Mouse (Mus musculus) cerebellum, adult 9-11 months (tissue): Measurements from ENCODE around the gene Phip.

Source experiments
- DNase-seq: peaks from one replicate; pipeline ENCODE4 v3.0.0; 2022

Gene Phip

DNA sequence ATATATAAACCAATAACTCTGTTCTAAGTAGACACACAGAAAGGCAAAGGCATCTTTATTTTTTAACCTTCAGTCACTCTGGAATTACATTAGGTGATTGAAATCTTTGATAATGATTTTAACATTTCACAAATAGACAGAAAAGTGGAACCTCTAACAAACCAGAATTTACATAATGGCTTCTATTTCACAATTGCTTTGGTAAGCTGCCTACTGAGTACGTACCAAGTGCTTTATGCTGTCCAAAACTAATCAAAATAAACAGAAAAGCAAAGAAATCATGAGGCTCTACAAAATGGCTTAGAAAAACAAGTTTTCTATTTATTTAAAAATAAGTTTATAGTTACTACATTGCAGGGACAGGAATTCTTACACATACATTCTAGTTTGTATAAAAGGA lies 109.2 kb downstream of the Phip start:
- no peak for DNase-seq

DNA sequence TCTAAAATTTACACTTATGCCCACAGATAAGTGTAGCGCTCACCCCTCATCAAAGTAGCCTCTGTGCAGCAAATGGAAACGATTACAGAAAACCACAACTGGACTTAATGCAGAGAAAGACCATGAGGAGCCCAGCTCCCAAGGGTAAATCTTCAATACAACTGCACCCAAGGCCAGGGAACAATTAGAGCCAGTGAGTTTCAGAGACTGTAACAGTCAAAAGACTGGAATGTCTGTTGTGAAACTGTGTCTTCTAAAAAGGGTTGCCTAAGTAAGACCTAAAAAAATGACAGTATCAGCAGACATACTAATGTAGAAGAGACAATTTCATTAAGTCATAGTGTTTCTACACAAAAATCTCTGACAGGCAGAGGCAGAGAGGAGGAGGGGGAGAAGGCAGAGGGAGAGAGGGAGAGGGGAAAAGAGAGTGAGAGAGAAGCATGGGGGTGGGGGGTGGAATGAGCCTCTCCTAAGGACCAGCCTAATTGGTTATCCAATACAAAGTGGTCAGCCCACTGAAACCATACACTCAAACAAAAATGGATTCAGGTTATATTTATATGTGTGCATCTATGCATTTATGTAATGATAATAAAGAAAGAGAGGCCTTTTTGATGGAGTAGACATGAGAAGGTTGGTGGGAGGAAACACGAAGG lies 113.4 kb downstream of the Phip start:
- DNase-seq = no peak

DNA sequence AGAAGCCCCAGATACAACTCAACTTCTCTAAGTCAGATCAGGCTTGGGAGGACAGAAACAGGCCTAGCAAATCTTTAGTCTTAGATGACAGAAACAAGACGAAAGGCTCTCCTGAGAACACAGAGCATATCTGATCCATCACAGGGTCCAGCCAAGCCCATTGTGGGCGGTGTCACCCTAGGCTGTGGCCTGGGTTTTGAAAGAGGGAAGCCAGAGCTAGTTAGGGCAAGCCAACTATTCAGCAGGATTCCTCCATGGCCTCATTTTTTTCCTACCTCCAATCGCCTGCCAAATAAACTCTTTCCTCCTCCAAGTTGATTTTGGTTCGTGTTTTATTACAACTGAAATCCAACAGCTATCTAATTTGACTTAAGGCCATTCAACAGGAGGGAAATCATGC lies 114.0 kb downstream of the Phip start:
- no peak for DNase-seq

DNA sequence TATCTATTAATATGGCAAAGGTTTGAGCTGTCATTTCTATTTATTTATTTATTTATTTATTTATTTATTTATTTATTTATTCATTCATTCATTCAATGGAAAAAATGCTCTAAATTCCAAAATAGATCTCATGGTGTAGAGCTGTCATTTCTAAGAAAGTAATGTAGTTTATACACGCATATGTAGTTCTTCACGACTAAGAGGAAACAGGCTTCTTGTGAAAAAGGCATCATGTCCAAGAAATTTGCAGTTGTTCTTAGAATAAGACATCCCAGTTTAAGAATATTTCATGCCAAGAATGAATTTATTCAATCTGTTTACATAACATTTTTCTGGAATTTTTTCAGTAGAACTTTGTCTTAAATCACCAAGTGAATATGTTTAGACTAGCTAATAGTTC lies 114.5 kb downstream of the Phip start:
- no peak for DNase-seq

DNA sequence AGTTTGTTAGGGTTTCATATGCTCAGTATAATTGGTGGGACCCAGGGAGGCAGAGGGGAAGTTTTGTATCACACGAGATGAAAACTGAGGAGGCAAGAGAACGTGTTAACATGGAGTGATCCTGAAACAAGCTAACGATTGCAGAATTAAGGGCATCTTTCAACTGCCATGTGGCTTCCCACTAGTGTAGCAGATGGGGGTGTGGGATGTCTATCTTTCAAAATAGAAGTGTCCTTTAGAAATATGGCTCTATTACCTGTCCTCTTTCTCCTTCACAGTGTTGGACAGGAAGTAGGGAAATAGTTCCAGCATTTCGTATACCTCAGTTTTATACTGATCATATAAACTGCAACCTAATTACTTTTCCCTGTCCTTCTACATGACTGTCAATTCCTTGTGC lies 119.1 kb downstream of the Phip start:
- no peak for DNase-seq

DNA sequence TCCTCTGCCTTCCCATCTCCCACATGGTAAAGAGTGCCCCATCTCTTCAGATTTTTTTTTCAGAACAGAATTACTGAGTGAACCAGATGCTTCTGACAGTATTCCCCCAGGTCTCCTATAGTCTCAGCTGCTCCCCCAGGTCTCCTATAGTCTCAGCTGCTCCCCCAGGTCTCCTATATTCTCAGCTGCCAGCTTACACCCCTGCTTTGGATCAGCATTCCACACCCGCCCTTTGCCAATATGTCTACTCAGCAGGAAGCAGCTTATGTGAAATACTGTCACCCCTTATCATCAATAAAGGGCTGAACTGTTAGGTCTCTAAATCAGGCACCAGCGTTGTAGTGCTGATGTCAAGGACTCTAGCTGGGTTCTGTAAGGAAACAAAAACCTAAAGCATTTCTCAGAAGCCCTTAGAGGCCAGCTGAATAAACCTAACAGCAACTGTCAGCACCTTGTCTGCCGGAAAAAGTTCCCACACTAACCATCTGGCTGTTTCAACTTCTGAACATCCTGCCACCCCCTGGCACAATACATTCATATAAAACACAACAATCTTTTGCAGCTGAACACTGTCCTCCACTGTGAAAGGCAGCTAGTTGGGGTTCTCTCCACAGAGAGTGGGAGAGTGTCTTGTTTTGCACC lies 120.2 kb downstream of the Phip start:
- DNase-seq = no peak

DNA sequence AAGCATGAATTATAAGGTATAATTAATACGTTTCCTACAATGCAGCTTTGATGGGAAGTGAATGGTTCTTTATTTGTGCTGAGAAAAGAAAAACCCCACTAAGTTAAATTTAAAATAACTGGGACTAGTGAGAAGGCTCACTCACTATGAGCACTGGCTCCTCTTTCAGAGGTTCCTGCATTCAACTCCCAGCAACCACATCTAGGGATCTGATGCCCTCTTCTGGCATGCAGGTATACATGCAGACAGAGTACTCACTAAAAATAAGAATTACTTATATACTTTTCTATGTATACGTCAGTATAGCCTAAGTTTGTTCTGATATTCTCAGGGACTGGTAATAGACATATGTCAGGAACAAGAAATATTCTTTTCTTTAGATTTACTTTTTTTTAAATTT lies 121.3 kb downstream of the Phip start:
- DNase-seq = no peak

DNA sequence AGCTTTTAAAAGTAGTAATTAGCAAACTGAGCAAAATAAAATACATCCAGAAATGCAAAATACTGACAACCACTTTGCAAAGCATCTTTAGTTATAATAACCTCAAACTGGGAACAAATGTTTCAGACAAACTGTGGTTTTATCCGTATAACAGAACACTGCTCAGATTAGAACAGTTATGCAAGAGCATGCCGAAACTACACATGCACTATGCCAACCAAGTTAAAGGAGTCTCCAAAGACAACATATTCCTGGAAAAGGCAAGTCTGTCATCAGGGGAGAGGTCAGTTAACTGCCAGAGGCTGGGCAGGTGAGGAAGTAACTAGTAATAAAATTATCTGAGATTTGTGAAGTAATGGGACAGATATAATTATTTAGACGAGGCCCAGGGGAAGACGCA lies 132.6 kb downstream of the Phip start:
- no peak for DNase-seq

DNA sequence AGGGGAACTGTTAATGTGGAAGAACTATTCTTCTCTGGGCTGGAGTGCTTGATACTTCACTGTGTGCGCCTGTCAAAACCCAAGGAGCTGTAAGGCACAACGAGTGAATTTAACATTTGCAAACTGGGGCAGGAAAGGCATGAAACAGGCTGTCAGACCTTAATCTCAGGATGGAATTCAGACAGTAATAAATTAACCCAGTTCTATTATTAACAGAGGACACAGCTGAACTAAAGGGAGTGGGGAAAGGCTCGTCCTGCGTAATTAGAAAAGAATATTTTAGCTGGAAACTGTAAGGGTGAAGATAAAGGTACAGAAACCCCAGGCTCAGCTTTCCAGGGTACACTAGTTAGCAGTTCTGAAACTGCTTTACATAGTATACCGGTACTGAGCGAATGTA lies 139.4 kb downstream of the Phip start:
- no peak for DNase-seq

DNA sequence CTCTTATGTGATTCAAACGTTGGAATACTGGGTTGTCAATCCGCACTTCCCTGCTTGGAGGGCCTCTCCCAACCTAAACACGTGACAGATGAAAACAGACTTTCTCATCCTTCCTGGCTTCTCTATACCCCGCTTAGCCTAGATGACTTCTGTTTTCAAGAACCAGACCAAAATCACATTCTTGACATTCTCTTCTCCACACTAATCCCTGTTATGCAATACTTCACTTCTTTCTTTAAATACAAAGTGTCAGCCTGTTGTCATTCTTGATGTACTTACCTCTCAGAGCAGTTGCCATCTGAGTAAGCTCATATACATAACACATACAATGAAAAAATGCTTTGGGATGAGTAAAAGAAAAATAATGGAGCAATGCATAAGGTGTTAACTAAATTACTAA lies 143.4 kb downstream of the Phip start:
- DNase-seq = no peak

DNA sequence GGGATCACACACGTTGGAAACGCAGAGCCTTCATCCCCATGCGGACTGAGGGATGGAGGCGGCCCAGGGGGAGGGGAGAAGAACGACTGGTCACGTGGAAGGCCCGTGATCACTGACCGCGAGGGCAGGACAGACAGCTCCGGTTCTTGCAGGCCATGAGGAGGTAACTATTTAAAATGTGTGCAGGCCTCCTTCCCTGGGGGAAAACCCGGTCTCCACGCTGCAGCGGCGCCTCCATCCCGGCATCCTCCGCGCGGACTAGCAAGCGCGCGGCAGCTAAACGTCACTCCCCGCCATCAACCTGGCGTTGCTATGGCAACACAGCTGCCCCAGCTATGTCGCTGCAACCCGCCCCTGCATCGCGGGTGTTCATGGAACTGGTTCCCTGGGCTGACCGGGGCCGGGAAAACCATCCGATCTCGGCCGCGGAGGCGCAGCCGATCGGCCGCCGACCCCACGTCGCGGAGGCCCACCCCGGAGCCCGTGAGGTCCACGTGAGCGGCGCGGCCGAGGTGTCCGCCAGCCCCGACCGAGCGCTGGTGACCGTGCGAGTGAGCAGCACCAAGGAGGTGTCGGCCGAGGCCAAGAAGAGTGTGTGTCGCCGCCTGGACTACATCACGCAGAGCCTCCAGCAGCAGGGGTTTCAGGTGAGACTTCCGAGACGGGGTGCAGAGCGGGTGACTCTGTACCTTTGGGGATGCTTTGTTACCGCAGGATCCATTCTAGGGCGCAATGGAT lies 145.5 kb downstream of the Phip start:
- peak; percentile 92 for DNase-seq

DNA sequence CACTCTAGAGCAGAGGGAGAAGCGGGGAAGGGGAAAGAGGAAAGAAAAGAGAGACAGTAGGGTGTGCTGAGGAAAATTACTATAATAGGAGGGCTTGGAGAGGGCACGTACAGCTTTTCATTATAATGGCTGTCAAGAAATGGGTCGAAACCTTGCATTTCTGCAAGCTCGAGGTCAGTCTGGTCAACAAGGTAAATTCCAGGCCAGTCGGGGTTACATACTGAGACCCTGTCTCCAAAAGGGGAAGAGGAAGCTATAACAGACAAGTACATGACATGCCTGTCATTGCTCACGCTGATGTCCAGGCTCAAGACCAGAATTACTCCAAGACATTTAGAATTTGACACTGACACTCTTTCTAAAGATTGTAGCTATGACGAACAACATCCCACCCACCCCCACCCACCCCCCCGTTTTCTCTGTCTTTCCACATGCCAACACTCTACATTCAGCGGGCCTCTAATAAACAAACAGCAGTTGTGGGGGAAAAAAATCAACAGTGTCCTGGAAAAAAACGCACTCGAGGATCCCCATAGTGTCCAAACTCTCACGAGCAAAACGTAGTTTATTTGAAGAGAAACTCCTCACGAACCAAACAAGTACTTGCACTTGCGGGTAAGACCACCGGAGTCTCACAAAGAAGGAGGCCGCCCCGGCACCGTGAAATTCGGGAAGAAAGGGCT lies 146.2 kb downstream of the Phip start, which contains the start of gene Irak1bp1:
Irak1bp1 (plus strand) TSS at position 534 of the 683 bp plus-strand sequence.
- DNase-seq = no peak

DNA sequence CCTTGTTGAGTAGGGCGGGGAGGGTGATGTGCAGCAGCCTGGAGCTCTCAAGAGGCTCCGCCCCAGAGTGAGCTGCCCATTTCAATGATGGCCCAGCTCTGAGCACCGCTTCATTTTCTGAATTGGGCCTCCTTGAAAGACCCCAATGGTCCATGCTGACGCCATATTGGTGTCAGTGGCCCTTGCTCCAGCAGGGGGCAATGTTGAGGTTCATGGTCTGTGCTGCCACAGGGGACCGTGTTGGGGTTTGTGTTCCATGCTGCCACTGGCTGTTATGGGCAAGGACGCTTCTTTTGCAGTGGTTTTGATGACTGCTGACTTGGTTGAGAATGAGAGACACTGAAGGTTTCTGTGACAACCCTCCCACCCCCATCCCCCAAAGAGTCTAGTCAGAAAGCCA lies 148.9 kb downstream of the Phip start:
- no peak for DNase-seq
